Mouse (Mus musculus) T-helper 17 cell (primary cell): ENCODE results near the gene Ucn2.

ENCODE experiments used
- in situ Hi-C, 2 experiments: fragments of 300-600 bp; cut with MboI, MseI; formaldehyde crosslinking; loops; 1 replicate in 1 of 2; 2 replicates in 1 of 2; pipeline ENCODE4 v1.15.1; 2025; ENCODE audit warnings: high pct_unique_total_duplicates in 2 of 2

The Ucn2 gene

GRCm38 (mm10) chr9:108985710-108986109 is at the start of gene Ucn2:
Gene Ucn2 (plus strand): TSS chr9:108986010.
- in situ Hi-C loops = no loop called here

GRCm38 (mm10) chr9:108936418-108937364 is 49.1 kb upstream of the Ucn2 start, which contains the start of gene Uqcrc1:
Gene Uqcrc1 (plus strand): TSS chr9:108936633.
- in situ Hi-C loops = loop anchor here in 1 of 2 experiments (10.0 kb wide), 1 partner anchor 792 kb away; no protein-coding TSS in a partner anchor

- in situ Hi-C loops = no loop called here
Observed at GRCm38 (mm10) chr9:108945111-108945510, 40.7 kb upstream of the Ucn2 start.

- in situ Hi-C loops = no loop called here
Observed at GRCm38 (mm10) chr9:108945608-108946007, 40.2 kb upstream of the Ucn2 start.

GRCm38 (mm10) chr9:108949231-108949966 is 36.4 kb upstream of the Ucn2 start:
- in situ Hi-C loops = no loop called here

- in situ Hi-C loops = no loop called here
Observed at GRCm38 (mm10) chr9:108949967-108950728, 35.7 kb upstream of the Ucn2 start.

- in situ Hi-C loops = no loop called here
Observed at GRCm38 (mm10) chr9:108953081-108953636, 32.7 kb upstream of the Ucn2 start, which contains the start of gene Col7a1. Gene Col7a1 (plus strand): TSS chr9:108953586.

GRCm38 (mm10) chr9:108955241-108955640 is 30.6 kb upstream of the Ucn2 start:
- in situ Hi-C loops = no loop called here

GRCm38 (mm10) chr9:108955846-108956245 is 30.0 kb upstream of the Ucn2 start:
- in situ Hi-C loops = no loop called here

- in situ Hi-C loops = no loop called here
Observed at GRCm38 (mm10) chr9:108963577-108963976, 22.2 kb upstream of the Ucn2 start.

GRCm38 (mm10) chr9:108964338-108964737 is 21.5 kb upstream of the Ucn2 start:
- in situ Hi-C loops = no loop called here

- in situ Hi-C loops = no loop called here
Observed at GRCm38 (mm10) chr9:108970623-108971022, 15.2 kb upstream of the Ucn2 start.

GRCm38 (mm10) chr9:108976483-108976882 is 9.3 kb upstream of the Ucn2 start:
- in situ Hi-C loops = no loop called here

GRCm38 (mm10) chr9:108977966-108978365 is 7.8 kb upstream of the Ucn2 start:
- in situ Hi-C loops = no loop called here

GRCm38 (mm10) chr9:108982498-108982897 is 3.3 kb upstream of the Ucn2 start:
- in situ Hi-C loops = no loop called here

- in situ Hi-C loops = no loop called here
Observed at GRCm38 (mm10) chr9:108983209-108983608, 2.6 kb upstream of the Ucn2 start.

- in situ Hi-C loops = no loop called here
Observed at GRCm38 (mm10) chr9:108987704-108988350, 2.0 kb downstream of the Ucn2 start.

- in situ Hi-C loops = loop anchor here (5.0 to 10.0 kb wide), 3 partner anchors 227 to 885 kb away; partner anchors contain the start of gene Cdc25a (in 1 of the 2)
Observed at GRCm38 (mm10) chr9:108989802-108990461, 4.1 kb downstream of the Ucn2 start.

GRCm38 (mm10) chr9:108990462-108990820 is 4.6 kb downstream of the Ucn2 start:
- in situ Hi-C loops = loop anchor here (5.0 to 10.0 kb wide), 3 partner anchors 227 to 884 kb away; partner anchors contain the start of gene Cdc25a (in 1 of the 2)
